Mouse (Mus musculus) megakaryocyte, embryonic 14.5 days (primary cell): Measurements from ENCODE around the gene Ccdc191.

ENCODE experiments used
- FLI1 ChIP-seq: IDR thresholded peaks from 2 replicates; pipeline ENCODE4 v1.6.1; 2012; ENCODE audit warnings: low read length, inconsistent platforms, mixed read lengths
- GATA1 ChIP-seq: IDR thresholded peaks from 3 replicates; pipeline ENCODE4 v1.6.1; 2012; ENCODE audit warnings: mixed read lengths, low read length, inconsistent platforms, borderline replicate concordance

GRCm38 (mm10) chr16:43934856-43935255, 45.3 kb downstream of the Ccdc191 start:
- TF ChIP-seq GATA1: no peak
- TF ChIP-seq FLI1: no peak
